Mouse (Mus musculus): ENCODE results near the gene Slc36a1. TPM values are rescaled to one million over a fixed set of nuclear protein-coding genes. Genes with fewer than 3 reads are reported as not detected.

The Slc36a1 gene
- polyA plus RNA-seq, 1 experiment from 2014 or later: 2.1 TPM

Other genes starting within 250 kb of the Slc36a1 start
- gene Tnip1, start 241.4 kb upstream of the Slc36a1 start, polyA plus RNA-seq (2015; fragmentation: Nextera tagmentation; extraction: Ambion mirVana): 19.8 and 20.2 TPM in 2 replicates
- 246 and 262 TPM in 2 replicates for gene Anxa6, start 170.9 kb upstream of the Slc36a1 start, polyA plus RNA-seq (2015; fragmentation: Nextera tagmentation; extraction: Ambion mirVana)
- 0.27 and 0.41 TPM in 2 replicates for gene Ccdc69, start 126.2 kb upstream of the Slc36a1 start, polyA plus RNA-seq (2015; fragmentation: Nextera tagmentation; extraction: Ambion mirVana)
- 15.4 and 17.4 TPM in 2 replicates for gene Gm2a, start 106.2 kb upstream of the Slc36a1 start, polyA plus RNA-seq (2015; fragmentation: Nextera tagmentation; extraction: Ambion mirVana)
- gene Slc36a3, start 52.6 kb upstream of the Slc36a1 start, polyA plus RNA-seq (2015; fragmentation: Nextera tagmentation; extraction: Ambion mirVana): not detected in 2 replicates
- gene Slc36a2, start 19.3 kb upstream of the Slc36a1 start, polyA plus RNA-seq (2015; fragmentation: Nextera tagmentation; extraction: Ambion mirVana): 1.3 and 2.7 TPM in 2 replicates
- gene Fat2, start 132.2 kb downstream of the Slc36a1 start, polyA plus RNA-seq (2015; fragmentation: Nextera tagmentation; extraction: Ambion mirVana): 0.62 and 0.69 TPM in 2 replicates
- gene Sparc, start 218.8 kb downstream of the Slc36a1 start, polyA plus RNA-seq (2015; fragmentation: Nextera tagmentation; extraction: Ambion mirVana): 1,239 and 1,279 TPM in 2 replicates

Measured in embryonic facial prominence, embryonic 13.5 days (tissue).